Mouse (Mus musculus): ENCODE results near the gene Mrgpra2b. TPM values are rescaled to one million over a fixed set of nuclear protein-coding genes. Genes with fewer than 3 reads are reported as not detected.
"Not testable (repeated sequence)": the region's sequence is repeated elsewhere in the genome, so short reads cannot be mapped to it uniquely, and the experiment has no call there.

Mrgpra2b gene
- polyA plus RNA-seq, 1 experiment from 2014 or later: not detected

DNA sequence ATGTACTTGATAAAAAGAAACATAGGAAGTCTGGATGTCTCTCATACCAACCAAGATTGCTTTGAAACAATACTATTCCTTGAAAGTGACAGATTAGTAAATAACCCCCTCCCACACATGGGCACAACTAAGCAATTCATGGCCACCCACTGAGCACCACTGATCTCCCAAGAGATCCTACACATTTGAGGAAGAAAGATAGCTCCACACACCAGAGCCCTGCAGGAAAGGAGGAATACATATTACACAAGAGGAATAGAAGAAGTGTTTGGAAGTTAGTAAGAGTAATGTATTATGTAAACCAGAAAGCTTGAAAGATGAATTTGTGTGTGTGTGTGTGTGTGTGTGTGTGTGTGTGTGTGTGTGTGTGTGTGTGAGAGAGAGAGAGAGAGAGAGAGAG lies 82.9 kb downstream of the Mrgpra2b start:
- DNase-seq; H3K27me3 ChIP-seq (ENCODE audit: insufficient read depth, low read length); H3K4me1 ChIP-seq (ENCODE audit: insufficient read depth); H3K36me3 ChIP-seq (ENCODE audit: insufficient read depth); H3K4me3 ChIP-seq (ENCODE audit: low read depth, low read length); H3K9me3 ChIP-seq (ENCODE audit: low read depth, low read length); ATAC-seq (ENCODE audit: insufficient read depth); H3K9ac ChIP-seq; H3K27ac ChIP-seq (ENCODE audit: low read depth); H3K4me2 ChIP-seq: not testable (repeated sequence)

DNA sequence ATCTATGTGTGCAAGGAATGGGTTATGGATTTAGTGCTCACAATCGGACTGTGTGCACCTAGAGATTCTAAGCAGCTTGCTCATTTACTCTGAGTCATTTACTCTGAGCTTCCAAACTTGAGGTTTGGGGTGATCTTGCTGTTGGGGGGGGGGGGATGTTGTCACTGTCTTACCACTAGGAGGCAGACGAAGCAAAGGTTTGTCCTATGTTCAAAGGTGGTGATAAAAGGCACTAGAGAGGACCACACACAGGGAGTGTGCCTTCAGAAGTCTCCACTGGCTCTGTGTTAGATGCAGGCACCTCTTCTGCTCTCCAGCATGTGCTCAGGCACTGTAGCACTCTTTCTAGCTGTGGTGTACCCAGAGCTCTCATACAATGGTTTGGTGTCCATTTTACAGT lies 92.2 kb downstream of the Mrgpra2b start:
- not testable (repeated sequence) for H3K9me3 ChIP-seq (ENCODE audit: low read depth, low read length); H3K9ac ChIP-seq; H3K4me1 ChIP-seq (ENCODE audit: insufficient read depth); H3K27ac ChIP-seq (ENCODE audit: low read depth); H3K36me3 ChIP-seq (ENCODE audit: insufficient read depth); H3K4me2 ChIP-seq; ATAC-seq (ENCODE audit: insufficient read depth); H3K4me3 ChIP-seq (ENCODE audit: low read depth, low read length); H3K27me3 ChIP-seq (ENCODE audit: insufficient read depth, low read length); DNase-seq
- 50% methylated on average over 1 of the region's 2 CpGs for WGBS

DNA sequence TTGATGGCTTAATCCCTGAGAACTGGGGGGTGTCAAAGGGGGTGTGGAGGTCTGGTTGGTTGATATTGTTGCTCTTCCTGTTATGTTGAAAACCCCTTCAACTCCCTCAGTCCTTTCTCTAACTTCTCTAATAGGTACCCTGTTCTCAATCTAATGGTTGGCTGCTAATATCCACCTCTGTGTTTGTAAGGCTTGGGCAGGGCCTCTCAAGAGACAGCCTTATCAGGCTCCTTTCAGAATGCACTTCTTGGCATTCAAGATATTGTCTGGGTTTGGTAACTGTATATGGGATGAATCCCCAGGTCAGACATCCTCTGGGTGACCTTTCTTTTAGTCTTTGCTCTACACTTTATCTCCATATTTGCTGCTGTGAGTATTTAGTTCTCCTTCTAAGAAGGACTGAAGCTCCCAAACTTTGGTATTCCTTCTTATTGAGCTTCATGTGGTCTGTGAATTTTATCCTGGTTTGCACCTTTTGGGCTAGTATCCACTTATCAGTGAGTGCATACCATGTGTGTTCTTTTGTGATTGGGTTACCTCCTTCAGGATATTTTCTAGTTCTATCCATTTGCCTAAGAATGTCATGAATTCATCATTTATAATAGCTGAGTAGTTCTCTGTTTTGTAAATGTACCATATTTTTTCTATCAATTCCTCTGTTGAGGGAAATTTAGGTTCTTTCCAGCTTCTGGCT lies 100.7 kb downstream of the Mrgpra2b start:
- H3K36me3 ChIP-seq (ENCODE audit: insufficient read depth); H3K9ac ChIP-seq; H3K27me3 ChIP-seq (ENCODE audit: insufficient read depth, low read length); H3K4me3 ChIP-seq (ENCODE audit: low read depth, low read length); DNase-seq; ATAC-seq (ENCODE audit: insufficient read depth); H3K9me3 ChIP-seq (ENCODE audit: low read depth, low read length); H3K4me2 ChIP-seq; H3K27ac ChIP-seq (ENCODE audit: low read depth); H3K4me1 ChIP-seq (ENCODE audit: insufficient read depth): not testable (repeated sequence)

Other genes with a start within 250 kb of the Mrgpra2b start
- gene Mrgpra1, start 174.6 kb downstream of the Mrgpra2b start, polyA plus RNA-seq (2014; fragmentation: Nextera tagmentation; extraction: Ambion mirVana): not detected in 2 replicates
- not detected in 2 replicates for gene Mrgpra2a, start 76.7 kb downstream of the Mrgpra2b start, polyA plus RNA-seq (2014; fragmentation: Nextera tagmentation; extraction: Ambion mirVana)
- not detected in 2 replicates for gene Mrgpra3, start 72.5 kb upstream of the Mrgpra2b start, polyA plus RNA-seq (2014; fragmentation: Nextera tagmentation; extraction: Ambion mirVana)

All from lung, embryonic 14.5 days (tissue).